Mouse (Mus musculus) adrenal gland, postnatal 4 days (tissue): ENCODE data around the gene Nrip1. TPM values are rescaled to one million over a fixed set of nuclear protein-coding genes. Genes with fewer than 3 reads are reported as not detected.
"Not testable (repeated sequence)": the region's sequence is repeated elsewhere in the genome, so short reads cannot be mapped to it uniquely, and the experiment has no call there.

Experiments
- DNase-seq, 2 experiments: peaks; one replicate each; pipeline ENCODE4 v3.0.0; 2021 to 2022; ENCODE audit warnings: low spot score in 2 of 2, mixed read lengths in 2 of 2
- long read RNA-seq, 2 experiments: library from polyadenylated mRNA; stranded (forward); transcript quantifications; one replicate each; pipeline ENCODE4 v2.0.0; 2021
- total RNA-seq, 2 experiments: library from RNA; stranded (reverse); gene quantifications; 2 replicates each; pipeline ENCODE4 v1.2.3; 2021

The Nrip1 gene
- total RNA-seq: 10 to 100 TPM; 89.2 to 89.5 TPM
- long read RNA-seq, experiment 1, full-length matches to known transcripts: 1 of 3 reads
- long read RNA-seq, experiment 1, partial matches to known transcripts: 1 of 3 reads
- long read RNA-seq, experiment 1, other reads (novel, unspliced or antisense): 1 of 3 reads
- long read RNA-seq, experiment 2, full-length matches to known transcripts: 8 of 25 reads
- long read RNA-seq, experiment 2, partial matches to known transcripts: 1 of 25 reads
- long read RNA-seq, experiment 2, other reads (novel, unspliced or antisense): 16 of 25 reads

DNA sequence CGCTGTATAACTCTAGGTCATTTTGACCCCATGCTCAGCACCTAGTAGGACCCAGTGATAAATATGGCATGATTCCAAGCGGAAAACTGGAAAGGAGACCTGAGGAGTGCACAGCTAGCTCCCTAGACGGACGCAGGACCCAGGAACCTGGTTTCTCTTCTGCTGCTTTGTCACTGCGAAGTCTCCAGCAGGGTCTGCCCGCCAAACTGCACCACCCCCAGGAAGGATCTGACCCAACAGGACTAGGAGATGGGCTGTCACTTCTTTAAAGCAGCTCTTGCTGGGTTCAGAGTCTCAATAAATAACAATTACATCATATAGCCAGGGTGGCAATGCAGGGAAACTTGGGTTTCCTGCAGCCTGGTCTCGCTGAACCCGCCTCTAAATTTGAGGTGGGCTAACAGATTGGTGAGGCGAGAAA lies at the start of gene Nrip1:
Nrip1 (minus strand) TSS at position 157 of the 421 bp plus-strand sequence.
- DNase-seq: peak; percentile 18 to 32

DNA sequence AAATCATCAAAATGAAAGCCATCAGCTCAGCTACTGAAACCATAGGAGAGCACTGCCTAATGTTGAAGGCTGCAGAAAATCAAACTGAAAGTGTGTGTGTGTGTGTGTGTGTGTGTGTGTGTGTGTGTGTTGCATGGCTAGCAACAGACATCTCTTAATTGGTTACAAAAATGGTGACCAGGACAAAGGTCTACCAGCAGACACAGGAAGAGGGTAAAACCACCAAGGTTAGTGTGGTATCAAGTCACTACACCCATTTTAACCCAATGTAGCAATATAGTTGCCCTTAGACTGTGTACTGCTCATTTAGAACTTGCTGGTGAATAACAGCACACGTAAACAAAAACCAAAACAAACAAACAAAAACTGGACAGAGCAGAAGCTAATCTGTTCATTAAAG lies 48.9 kb upstream of the Nrip1 start:
- DNase-seq: no peak

DNA sequence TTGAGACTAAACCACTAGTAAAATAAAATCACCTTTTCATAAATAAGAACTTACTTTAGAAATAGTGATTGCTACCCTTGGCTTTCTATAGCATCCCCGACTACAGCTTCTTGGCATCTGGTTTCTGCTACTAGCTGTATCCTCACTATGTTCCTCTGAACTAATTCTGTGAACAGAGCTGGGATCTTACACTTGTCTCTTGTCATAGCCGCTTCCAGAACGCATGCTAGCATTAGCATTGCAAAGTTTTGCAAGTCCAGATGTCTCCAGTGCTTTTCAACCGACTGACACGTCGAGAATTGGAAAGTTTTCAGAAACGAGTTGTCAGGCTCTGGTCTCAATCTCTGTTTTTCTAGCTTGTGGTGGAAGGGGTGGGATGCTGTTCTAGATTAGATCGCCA lies 46.2 kb upstream of the Nrip1 start:
- no peak for DNase-seq

DNA sequence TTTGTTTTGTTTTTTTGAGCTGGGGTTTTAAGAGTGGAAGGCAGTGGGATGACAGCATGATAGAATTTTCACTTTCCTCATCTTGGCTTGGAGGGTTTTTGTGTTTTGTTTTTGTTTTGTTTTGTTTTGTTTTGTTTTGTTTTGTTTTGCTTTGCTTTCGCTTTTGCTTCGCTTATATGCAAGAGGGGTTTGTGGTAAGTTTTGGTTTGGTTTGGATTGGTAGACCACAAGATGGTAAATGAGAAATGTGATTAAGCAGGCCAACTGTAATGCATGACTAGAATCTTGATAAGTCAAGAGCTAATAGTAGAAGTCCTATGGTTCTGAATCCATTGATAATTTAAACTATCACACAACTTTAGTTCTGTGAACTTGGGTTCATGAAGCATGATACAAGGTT lies 42.9 kb upstream of the Nrip1 start:
- DNase-seq: no peak

DNA sequence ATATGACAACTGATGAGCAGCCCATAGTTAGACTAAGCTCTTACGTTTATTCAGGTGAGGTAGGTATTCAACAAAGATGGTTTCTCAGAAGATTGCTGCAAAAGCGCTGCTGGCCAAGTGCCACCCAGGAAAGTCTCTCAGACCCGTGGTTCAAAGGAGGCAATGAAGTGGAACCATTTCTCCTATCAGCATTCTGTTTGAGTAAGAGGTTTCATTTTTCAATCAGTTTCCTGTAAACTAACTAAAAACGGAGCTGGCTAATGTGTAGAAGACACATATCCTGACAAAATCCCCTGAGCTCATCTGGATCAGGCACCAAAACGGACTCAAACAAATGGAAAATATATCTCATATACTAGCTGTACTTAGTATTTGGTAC lies 42.4 kb upstream of the Nrip1 start:
- DNase-seq: no peak

DNA sequence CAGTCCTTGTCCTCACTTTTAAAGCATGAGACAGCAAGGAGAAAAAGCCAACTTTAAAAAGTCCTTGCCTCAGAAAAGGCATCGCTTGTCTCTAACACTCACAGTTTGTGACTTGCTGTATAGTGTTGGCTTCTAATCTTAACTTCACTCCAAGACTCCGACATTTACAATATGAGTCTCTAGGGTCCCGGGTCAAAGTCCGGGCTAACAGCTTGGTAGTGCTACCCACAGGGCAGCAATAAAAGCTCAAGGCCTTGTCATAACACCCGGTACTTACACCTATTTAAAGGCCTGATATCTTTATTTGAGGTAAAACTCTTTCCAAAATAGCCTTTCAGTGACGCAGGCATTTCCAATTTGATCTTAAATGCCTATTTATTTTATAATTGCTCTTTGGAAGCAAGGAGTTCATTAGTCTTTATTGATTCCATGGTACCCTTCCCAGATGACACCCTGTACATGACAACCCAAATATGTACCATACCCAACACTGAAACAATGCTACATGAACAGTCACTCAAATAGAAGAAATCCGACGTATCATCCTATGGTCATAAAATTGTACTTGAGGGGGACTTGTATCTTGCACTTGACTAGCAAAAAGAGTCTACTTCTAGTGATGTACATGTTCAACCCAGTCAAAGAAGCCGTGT lies 41.9 kb upstream of the Nrip1 start:
- DNase-seq: no peak

DNA sequence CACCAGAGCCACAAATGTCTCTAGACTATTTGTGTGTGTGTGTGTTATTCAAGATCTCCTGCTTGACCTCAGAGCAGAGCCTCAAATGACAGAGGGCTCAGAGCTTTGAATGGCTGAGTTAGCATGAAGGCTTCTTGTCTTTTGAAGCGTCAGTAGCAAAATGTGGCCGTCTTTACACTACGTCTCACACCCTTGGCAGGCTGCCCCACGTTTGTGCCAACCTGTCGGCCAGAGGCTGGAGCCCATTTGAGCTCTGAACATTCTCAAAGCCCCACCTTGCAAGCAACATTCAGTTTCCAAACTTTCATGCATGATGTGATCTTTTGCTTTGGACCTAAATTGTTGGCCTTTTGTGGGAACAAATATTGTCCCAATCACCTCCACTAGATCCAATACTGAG lies 40.9 kb upstream of the Nrip1 start:
- DNase-seq: no peak

DNA sequence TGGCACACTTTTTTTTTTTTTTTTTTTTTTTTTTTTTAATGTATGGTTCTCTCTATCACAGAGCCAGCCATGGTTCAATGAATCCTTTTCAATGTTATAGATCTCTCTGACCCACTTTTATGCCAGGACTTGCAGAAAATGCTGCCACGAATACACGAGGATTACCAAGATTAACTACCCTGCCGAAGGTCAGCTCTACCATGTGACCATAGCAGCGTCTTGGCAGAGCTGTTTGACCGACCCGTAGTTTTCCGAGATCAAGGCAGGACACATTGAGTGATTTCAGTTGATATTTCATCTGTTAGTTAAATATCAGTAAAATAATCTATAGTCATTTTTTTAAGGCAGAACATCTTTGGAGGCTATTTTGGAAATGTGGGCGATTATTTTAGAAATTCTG lies 40.0 kb upstream of the Nrip1 start:
- DNase-seq: no peak

DNA sequence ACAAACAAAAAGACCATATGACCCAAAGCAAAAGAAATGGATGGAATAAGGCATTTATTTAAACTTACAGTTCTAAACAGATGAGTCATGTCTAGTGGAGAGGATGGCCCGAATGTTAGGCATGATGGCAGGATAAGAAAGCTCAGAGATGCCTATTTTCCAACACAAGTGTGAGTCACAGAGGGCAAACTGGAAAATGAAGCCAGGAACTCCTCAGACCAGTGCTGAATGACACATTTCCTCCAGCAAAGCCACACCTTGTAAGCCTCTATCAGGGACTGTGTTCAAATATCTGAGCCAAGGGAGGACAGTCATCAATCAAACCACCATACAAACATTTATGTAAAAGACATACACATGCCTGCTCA lies 35.7 kb upstream of the Nrip1 start:
- DNase-seq: no peak

DNA sequence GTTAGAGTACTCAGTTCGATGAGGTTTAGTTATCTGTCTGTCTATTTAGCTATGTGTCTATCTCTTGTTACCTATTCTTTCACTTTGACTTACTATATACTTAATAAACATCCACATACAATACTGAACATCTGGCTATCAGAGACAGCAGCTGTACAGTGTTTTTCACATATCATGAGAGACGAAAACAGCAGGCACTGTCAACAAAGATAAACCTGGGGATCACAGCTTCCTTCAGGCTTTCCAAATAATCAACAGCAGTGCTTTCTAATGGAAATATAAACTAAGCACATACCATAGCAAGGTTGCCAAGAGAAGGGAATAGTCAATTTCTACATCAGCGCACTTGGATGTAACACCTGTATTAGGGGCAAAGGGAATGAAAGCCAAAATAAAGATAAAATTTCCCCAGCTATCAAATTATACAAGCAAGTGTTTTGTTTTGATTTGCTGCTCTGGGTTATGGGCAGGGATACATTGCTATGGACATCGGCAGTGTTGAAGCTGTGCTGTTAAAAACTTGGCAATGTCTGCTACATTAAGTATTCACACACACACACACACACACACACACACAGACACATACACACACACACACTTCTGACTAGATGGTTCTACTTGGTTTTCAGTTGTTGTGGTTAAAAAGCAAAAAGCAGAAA lies 35.2 kb upstream of the Nrip1 start:
- no peak for DNase-seq

DNA sequence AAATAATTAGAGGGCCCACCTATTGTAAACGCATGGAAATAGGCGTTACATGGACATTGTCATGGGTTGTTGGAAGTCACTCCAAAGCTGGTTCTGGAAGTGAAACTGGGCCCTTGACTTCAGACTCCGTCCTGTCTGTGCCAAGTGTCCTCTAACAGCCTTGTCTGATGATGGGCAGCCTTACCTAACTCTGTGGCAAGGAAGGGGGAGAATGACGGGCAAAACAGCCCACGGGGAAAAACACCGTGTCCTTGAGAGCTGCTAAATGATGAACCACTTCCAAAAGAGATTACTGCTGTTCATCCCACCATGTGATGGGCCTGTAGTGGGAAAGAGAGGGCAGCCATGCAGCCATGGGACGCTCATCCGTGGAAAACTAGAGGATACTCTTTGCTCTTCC lies 34.6 kb upstream of the Nrip1 start:
- no peak for DNase-seq

DNA sequence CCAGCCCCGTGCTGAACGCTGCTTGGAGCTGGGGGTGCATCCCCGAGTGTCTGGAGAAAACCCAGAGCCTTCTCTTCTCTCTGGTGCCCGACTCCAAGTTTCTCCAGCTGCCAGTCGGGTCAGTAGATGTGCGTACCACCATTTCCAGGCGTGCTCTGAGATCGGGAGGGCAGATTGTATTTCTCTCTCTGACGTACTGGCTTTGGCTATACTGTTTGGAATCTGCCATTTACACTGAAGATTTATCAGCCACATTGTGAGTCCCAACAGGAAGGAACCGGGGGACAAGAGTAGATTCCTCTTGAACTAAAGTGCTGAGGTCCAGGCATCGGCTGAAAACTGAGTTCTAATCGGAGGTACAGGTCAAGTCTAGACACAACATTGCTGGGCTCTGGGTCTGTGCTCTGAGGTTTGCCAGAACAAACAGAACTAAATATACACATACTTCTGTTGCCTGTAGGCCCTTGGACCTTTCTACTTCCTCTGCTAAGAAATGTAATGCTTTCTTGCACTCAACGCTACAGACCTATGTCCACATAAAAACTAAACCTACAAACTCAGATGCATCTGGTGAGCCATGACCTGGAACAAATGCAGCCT lies 33.8 kb upstream of the Nrip1 start:
- DNase-seq: no peak

DNA sequence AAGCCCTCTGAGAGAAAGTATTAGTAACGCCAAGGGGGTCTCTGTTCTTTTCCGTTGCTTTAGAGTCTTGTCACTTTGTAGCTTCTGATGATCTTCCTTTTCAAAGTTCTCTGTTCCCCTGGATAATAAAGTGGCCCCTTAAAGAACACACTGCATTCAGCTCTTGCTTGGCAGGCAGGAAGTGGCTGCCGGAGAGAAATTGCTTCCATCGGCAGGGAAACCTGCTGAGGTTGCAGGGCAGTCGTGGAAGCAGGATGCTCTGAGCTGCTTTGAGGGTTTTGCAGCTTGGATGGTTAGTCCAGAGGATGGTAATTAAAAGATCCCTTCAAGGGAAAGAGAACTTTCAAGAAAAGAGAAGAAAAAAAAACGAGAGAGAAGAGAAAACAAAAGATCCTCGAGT lies 33.3 kb upstream of the Nrip1 start:
- no peak for DNase-seq

DNA sequence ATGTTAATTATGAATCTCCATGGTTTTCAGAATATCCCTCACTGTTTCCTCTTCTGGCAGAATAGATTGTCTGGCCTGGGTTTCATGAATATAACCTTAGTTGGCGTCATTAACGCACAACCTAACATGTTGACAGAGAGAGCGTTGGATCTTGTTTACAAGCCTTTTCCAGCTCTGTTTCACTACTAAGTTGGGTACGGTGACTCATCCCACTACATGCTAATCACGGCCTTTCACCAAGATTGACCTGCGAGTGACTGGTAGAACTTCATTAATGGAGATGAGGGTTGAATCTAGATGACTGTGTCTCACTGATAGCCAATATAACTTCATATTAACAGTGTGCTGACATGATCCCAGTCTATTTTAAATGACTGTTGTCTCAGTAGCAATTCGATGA lies 32.7 kb upstream of the Nrip1 start:
- DNase-seq: no peak

DNA sequence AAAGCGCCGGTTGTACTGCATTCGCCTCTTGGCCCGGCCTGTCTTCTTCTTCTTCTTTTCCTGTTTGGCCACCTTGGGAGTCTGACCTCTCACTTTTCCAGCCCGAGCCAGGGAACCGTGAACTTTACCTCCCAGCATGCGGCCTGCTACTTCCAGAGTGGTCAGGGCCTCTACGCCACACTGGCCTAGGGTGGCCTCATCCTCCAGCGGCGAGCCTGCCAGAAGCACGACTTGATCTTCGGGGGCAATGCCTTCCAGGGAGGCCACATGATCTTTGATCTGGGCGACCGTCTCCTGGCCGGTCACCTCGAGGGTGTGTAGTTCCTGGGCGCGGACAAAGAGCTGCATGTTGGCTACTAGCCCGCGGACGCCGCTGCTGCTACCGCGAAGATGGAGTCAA lies 29.7 kb upstream of the Nrip1 start:
- DNase-seq: not testable (repeated sequence)

DNA sequence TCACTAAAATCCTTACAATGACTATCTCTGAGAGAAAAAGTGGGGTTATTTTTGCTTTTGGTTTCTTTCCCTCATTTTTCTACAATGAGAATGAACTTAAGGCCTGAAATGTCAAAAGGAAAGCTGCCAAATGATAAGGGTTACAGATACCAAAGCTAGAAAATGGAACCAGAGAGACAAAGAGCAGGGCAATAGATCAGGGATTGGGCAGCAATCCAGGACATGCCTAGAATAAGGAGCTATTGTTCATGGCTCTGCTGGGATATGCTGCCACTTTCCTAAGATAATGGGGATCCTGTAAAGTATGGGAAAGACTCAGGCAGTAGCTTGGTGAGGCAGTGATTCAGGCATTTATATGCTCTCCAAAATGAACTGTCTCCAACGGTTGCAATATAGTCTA lies 22.9 kb upstream of the Nrip1 start:
- DNase-seq: no peak

DNA sequence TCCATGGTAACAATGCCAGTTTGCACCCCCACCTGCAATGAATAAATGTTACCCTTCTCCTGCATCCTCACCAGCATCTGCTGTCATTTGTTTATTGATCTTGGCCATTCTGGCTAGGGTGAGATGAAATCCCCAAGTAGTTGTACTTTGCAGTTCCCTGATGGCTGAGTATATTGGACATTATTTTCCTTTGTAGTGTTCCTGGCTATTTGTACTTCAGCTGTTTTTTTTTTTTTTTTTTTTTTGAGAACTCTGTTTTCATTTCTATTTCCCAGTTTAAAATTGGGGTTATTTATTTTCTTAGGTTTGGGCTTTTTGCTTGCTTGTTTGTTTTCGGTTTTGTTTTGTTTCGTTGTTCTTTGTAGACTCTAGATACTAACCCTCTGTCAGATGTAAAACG lies 19.6 kb upstream of the Nrip1 start:
- no peak for DNase-seq

DNA sequence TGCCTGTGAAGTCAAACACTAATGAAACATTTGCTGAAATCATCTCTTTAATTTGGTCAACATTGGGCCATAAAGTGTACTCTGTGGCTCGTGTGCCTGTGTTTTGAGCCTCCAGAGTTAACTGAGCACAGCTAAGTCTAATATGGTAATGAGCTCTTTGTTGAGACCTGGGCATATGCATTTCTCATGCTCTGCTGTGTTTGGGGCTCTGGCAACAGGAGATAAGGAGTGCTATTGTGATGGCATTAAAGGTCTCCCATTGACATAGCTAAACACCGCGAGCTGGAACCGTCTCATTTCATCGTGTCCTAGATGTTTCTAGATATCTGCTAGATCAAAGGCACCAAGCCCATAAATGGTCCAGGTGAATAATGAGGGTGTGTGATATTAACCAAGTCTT lies 12.9 kb upstream of the Nrip1 start:
- no peak for DNase-seq

DNA sequence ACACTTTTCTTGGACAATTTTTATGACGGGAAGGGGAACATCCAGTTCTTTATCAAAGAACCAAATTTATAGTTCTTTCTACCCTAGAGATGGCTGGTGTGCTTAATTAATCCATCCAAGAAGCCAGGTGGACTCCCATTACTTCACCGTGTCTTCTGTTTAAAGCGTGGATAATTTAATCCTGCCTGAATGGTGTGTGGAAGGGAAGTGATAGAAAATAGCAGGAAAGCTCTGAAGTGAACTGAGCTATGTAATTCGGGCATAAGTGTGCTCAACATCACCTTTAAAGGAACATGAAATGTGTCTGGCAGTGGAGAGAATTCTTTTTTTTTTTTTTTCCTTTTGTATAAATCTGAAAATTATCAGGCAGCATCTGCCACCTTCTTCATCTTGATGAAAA lies 12.4 kb upstream of the Nrip1 start:
- DNase-seq: no peak

DNA sequence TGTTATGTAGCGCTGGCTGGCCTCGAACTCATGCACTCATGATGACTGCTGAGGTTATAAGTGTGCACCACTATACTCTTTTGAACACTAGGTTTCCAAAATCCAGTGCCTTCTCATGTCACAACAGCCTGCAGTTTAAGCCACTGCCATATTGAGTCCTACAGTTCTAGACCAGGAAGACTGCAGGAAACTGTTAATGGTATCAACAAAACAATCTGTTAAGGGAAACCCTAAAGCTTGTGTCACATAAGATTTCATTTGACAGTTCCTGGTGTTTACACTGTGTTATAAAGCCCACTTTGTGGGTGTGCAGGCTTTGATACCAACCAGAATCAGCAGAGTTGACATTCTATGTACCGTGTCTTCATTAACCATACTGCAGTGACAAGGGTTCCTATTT lies 3.6 kb upstream of the Nrip1 start:
- DNase-seq: no peak

DNA sequence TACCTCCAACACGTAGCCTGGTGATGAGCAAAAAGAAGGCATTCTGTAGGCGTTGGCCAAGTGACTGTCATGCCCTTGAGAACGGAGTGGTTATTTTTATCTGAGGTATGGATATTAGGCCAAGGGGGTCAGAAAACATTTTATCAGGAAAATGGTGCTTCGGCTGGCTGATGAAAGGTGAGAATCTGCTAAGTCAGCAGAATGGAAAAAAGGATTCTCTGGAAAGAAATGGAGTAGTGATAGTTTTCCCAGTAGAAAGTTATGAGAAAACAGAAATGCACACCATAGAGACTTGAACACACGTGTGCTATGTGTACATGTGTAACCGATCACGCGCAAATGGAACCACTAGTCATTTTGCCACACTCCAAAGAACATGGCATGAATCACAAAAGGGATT lies 3.0 kb upstream of the Nrip1 start:
- no peak for DNase-seq

DNA sequence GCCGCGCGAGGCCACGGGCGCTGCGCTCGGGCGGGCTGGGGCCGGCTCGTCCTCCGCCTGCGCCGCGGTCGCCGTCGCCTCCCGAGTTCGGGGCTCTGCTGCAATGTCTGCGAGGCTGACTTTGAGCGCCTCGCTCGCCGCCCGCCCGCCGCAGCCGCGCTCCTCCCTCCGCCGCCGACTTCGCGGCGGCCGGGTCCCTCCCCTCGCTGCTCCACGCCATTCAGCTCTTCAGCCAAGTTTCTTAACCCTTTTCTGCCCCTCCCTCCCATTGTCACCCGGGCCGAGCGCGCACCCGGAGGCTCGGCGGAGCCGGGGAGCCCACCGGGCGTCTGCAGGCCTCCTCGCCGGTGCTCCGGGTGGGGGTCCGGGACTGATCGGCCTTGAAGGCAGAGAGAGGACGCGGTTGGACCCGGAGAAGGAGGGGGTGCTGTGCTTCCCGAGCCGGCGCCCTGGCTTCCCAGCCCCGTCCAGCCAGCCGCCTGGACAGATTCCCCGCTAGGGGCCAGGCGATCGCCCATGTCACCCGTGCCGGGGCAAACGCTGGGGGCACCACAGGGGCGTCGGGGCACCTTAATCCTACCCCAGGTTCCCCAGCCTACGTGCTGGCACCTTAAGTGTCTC lies 576 bp downstream of the Nrip1 start:
- DNase-seq: peak; percentile 64 to 76
